Mouse (Mus musculus): ENCODE measurements at regions not wholly inside any gene's neighbourhood (a gene's known extent, or its start where the extent isn't known, plus 50 kb on each side); places are given as distances from the start of the nearest gene placed in this dataset.

- no peak for TF ChIP-seq CTCF (IDR thresholded peaks at IDR 0.05)
- no peak for TF ChIP-seq EP300 (IDR thresholded peaks at IDR 0.05)
These were observed 343.8 kb downstream of the Sox9 start for GRCm38 (mm10) chr11:113125832-113126231.

Data from lung, postnatal 0 days (tissue).